Mouse (Mus musculus): ENCODE data around the gene Hephl1.
"Not testable (repeated sequence)": the region's sequence is repeated elsewhere in the genome, so short reads cannot be mapped to it uniquely, and the experiment has no call there.

The Hephl1 gene

GRCm38 (mm10) chr9:15112008-15112407, at the start of gene Hephl1:
Hephl1 (minus strand) TSS chr9:15112108.
- DNase-seq: no peak

GRCm38 (mm10) chr9:15149246-15149926, 37.5 kb upstream of the Hephl1 start:
- no peak for DNase-seq

GRCm38 (mm10) chr9:15140546-15140945, 28.6 kb upstream of the Hephl1 start:
- DNase-seq: no peak

GRCm38 (mm10) chr9:15125897-15126296, 14.0 kb upstream of the Hephl1 start:
- DNase-seq: no peak

- no peak for DNase-seq
Observed at GRCm38 (mm10) chr9:15122431-15122830, 10.5 kb upstream of the Hephl1 start.

DNA sequence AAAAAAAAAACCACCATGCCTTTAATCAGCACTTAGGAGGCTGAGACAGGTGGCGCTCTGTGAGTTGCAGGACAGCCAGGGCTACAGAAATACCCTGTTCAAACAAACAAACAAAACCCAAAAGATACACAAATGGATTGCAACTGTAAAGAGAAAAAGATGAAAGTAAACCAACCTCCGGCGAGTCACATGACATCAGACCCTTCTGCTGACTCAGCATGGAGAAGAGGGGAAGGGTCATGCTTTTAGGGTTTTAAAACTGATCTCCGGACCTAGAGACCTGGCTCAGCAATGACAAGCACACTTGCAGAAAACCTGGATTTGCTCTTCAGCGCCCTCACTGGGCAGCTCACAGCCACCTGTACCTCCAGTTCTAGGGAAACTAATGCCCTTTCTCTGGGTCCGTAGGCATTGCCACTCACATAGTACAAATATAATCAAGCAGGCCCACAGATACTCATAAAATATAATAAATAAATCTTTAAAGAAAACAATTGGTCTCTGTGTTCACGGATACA, 9.0 kb upstream of the Hephl1 start:
- DNase-seq: no peak

- no peak for DNase-seq
Observed at GRCm38 (mm10) chr9:15120209-15120608, 8.3 kb upstream of the Hephl1 start.

DNA sequence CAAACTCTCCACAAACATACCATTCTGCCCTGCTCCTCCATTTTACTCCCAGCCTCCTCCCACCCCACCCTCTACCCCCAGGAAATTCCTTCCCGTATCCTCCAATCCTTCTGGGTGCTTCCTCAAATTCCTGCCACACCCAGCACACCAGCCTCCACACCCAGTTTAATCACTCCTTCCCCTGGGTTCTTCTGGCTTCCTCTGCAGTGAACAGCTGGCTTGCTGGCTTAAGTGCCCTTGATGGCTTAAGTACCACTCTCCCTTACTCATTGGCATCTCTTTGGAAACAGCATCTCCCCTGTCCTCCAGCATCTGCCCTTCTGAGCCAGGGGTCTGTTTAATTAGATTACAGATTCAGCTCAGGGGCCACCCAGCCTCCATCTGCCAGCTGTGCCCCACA, 7.6 kb upstream of the Hephl1 start:
- no peak for DNase-seq

DNA sequence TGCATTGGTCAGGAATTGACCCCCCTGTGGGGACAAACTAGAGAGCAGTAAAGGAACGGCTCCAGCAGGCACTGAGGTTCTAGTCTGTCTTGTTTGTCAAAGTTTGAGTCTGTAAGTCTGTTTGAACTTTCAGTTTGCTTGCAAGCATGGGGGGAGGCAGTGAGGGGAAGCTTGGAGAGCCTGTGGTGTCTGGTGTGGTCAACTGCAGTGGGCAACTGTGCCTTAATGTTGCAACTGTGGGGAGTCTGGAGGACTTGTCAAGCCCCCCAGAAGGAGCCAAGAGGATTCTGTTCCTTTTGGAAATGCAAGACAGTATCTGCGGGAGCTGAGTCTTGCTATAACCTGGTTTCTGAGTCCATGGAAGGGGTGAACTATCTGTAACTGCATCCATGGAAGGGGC, 4.3 kb upstream of the Hephl1 start:
- no peak for DNase-seq

- no peak for DNase-seq
Observed at GRCm38 (mm10) chr9:15114102-15114501, 2.2 kb upstream of the Hephl1 start.

GRCm38 (mm10) chr9:15108101-15108500, 3.8 kb downstream of the Hephl1 start:
- no peak for DNase-seq

GRCm38 (mm10) chr9:15105136-15105535, 6.8 kb downstream of the Hephl1 start:
- DNase-seq: no peak

- DNase-seq: no peak
Observed at GRCm38 (mm10) chr9:15103579-15104300, 8.2 kb downstream of the Hephl1 start.

GRCm38 (mm10) chr9:15101531-15102161, 10.3 kb downstream of the Hephl1 start:
- no peak for DNase-seq

DNA sequence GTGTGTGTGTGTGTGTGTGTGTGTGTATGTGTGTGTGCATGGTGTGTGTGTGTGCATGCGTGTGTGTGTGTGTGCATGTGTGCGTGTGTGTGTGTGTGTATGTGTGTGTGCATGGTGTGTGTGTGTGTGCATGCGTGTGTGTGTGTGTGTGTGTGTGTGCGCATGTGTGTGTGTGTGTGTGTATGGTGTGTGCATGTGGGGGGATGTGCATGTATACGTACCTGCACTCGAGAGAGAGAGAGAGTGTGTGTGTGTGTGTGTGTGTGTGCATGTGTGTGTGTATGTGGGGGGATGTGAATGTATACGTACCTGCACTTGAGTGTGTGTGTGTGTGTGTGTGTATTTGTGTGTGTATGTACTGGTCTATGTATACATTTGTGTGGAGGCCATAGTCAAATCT, 13.5 kb downstream of the Hephl1 start:
- not testable (repeated sequence) for DNase-seq

GRCm38 (mm10) chr9:15097172-15097571, 14.7 kb downstream of the Hephl1 start:
- DNase-seq: no peak

GRCm38 (mm10) chr9:15096161-15096560, 15.7 kb downstream of the Hephl1 start:
- DNase-seq: no peak

DNA sequence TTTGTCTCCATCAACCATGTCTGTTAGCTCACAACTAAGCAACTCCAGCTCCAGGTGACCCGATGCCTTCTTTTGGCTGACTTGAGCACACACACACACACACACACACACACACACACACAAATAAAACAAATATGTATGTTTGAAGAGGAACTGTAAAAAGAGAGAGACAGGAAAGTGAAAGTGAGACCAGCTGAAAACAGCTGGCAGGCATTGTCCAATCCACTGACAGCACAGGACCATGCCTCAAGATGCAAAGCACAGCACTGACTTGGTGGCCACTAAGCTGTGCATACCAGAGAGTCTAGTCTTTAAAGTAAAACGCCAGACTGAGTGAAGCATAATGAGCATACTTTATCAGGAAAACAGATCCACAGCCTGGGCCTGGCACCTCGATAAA, 16.7 kb downstream of the Hephl1 start:
- no peak for DNase-seq

- peak; percentile 23 for DNase-seq
Observed at GRCm38 (mm10) chr9:15068686-15069295, 43.1 kb downstream of the Hephl1 start.

DNA sequence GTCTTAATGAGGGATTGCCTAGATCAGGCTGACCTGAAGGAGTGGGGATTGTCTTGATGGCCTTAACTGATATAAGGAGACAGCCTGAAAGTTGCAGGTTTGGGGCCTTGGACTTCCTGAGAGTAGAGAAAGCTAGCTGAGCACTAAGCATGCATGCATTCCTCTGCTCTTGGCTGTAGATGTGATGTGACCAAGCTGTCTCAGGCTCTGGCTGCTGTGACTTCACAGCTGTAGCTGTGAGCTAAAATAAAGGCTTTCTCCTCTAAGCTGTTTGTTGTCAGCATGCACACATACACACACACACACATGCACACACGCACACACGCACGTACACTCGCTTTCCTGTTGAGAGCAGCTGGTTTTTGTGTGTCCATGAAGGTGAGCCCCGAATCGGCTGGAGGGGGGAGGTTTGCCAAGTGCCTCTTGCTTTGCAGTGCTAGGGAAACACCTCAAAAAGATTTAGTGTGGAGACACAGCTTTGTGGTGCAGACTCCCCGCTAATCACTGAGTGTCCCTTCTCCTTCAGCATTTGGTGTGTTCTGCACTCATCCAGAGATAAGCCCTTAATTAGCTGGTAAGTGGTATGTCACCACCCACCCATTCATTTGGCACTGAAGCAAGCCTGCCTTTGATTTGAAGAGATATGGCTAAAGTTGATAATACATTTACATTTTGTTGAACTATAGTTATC, 43.8 kb downstream of the Hephl1 start:
- no peak for DNase-seq

GRCm38 (mm10) chr9:15064176-15064575, 47.7 kb downstream of the Hephl1 start:
- no peak for DNase-seq

DNA sequence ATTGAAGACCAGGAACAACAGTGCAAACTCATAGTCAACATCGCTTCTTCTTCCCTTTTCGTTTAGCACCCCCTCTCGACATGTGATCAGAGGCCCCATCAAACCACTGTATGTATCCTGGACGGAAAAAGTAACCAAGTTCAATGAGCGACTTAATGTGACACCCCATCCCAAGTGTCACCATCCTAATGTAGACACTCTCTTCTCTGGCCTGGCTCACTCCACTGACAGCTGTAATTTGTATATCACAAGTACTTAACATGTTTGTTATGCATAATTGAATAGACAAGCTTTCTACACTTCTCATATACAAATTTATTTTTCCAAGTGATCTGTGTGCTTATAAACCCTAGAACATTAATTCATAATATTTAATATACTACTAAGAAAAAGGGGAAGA, 51.1 kb downstream of the Hephl1 start:
- DNase-seq: no peak

DNA sequence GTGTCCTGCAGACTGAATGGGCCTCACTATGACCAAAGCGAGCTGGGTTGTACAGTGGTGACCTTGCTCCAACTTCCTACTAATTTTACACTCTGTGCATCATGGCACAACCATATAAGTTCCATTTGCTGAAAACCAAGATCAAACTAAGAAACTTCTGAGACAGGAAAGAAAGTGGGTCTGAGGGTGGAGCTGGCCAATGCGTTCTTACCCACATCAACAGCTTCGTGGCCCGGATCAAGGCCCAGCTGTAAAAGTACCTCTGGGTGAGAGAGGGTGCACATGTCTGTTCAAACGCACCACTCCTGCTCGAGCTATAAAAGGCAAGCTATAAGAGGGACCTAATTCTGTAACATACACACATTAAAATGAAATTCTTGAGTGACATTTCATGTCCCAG, 51.9 kb downstream of the Hephl1 start:
- DNase-seq: no peak
